Mouse (Mus musculus): ENCODE measurements around the gene Slc25a26. TPM values are rescaled to one million over a fixed set of nuclear protein-coding genes. Genes with fewer than 3 reads are reported as not detected.
"Not testable (repeated sequence)": the region's sequence is repeated elsewhere in the genome, so short reads cannot be mapped to it uniquely, and the experiment has no call there.

Gene Slc25a26
- polyA plus RNA-seq, 1 experiment = 11.3 TPM

- no peak for TF ChIP-seq POLR2A (IDR thresholded peaks at IDR 0.05; ENCODE audit: borderline replicate concordance, low read depth, low read length)
- TF ChIP-seq CTCF (IDR thresholded peaks at IDR 0.05; ENCODE audit: low read depth, low read length) = no peak
- H3K4me1 ChIP-seq (ENCODE audit: control insufficient read depth, insufficient read depth, low read length) = no peaks in the 10 kb centered on the region
- no peak overlapping the region for H3K27ac ChIP-seq (ENCODE audit: insufficient read depth, low read depth, low read length)
- H3K4me3 ChIP-seq (ENCODE audit: insufficient read depth, low read length) = no peak overlapping the region
Measured at GRCm38 (mm10) chr6:94547239-94547638, 47.1 kb downstream of the Slc25a26 start.

- Histone ChIP-seq H3K4me1 (ENCODE audit: control insufficient read depth, insufficient read depth, low read length) (no peaks in the 10 kb centered on the region), H3K4me3 (ENCODE audit: insufficient read depth, low read length) (no peak overlapping the region), H3K27ac (ENCODE audit: insufficient read depth, low read depth, low read length) (no peak overlapping the region)
- TF ChIP-seq CTCF (IDR thresholded peaks at IDR 0.05; ENCODE audit: low read depth, low read length) (no peak), POLR2A (IDR thresholded peaks at IDR 0.05; ENCODE audit: borderline replicate concordance, low read depth, low read length) (no peak)
Measured at GRCm38 (mm10) chr6:94550298-94550697, 50.2 kb downstream of the Slc25a26 start.

GRCm38 (mm10) chr6:94550851-94551250 lies 50.7 kb downstream of the Slc25a26 start:
- Histone ChIP-seq H3K27ac (ENCODE audit: insufficient read depth, low read depth, low read length) (no peak overlapping the region), H3K4me1 (ENCODE audit: control insufficient read depth, insufficient read depth, low read length) (no peaks in the 10 kb centered on the region), H3K4me3 (ENCODE audit: insufficient read depth, low read length) (no peak overlapping the region)
- TF ChIP-seq POLR2A (IDR thresholded peaks at IDR 0.05; ENCODE audit: borderline replicate concordance, low read depth, low read length) = no peak
- no peak for TF ChIP-seq CTCF (IDR thresholded peaks at IDR 0.05; ENCODE audit: low read depth, low read length)

GRCm38 (mm10) chr6:94553085-94553484 lies 53.0 kb downstream of the Slc25a26 start:
- no peak for TF ChIP-seq CTCF (IDR thresholded peaks at IDR 0.05; ENCODE audit: low read depth, low read length)
- TF ChIP-seq POLR2A (IDR thresholded peaks at IDR 0.05; ENCODE audit: borderline replicate concordance, low read depth, low read length) = no peak
- no peak overlapping the region for H3K27ac ChIP-seq (ENCODE audit: insufficient read depth, low read depth, low read length)
- H3K4me3 ChIP-seq (ENCODE audit: insufficient read depth, low read length) = no peak overlapping the region
- no peaks in the 10 kb centered on the region for H3K4me1 ChIP-seq (ENCODE audit: control insufficient read depth, insufficient read depth, low read length)

GRCm38 (mm10) chr6:94558603-94559002 lies 58.5 kb downstream of the Slc25a26 start:
- H3K27ac ChIP-seq (ENCODE audit: insufficient read depth, low read depth, low read length); H3K4me1 ChIP-seq (ENCODE audit: control insufficient read depth, insufficient read depth, low read length); H3K4me3 ChIP-seq (ENCODE audit: insufficient read depth, low read length): not testable (repeated sequence)

- H3K4me3 ChIP-seq (ENCODE audit: insufficient read depth, low read length) = no peak overlapping the region
- no peak overlapping the region for H3K27ac ChIP-seq (ENCODE audit: insufficient read depth, low read depth, low read length)
- TF ChIP-seq POLR2A (IDR thresholded peaks at IDR 0.05; ENCODE audit: borderline replicate concordance, low read depth, low read length) (no peak), CTCF (IDR thresholded peaks at IDR 0.05; ENCODE audit: low read depth, low read length) (no peak)
- H3K4me1 ChIP-seq (ENCODE audit: control insufficient read depth, insufficient read depth, low read length) = 0 out of 2 replicates have a peak, but pooled peaks cover 4% of the 10 kb centered on the region
Measured at GRCm38 (mm10) chr6:94560896-94561295, 60.8 kb downstream of the Slc25a26 start.

GRCm38 (mm10) chr6:94561346-94561745 lies 61.2 kb downstream of the Slc25a26 start:
- H3K4me1 ChIP-seq (ENCODE audit: control insufficient read depth, insufficient read depth, low read length) = 0 out of 2 replicates have a peak, but pooled peaks cover 4% of the 10 kb centered on the region
- H3K4me3 ChIP-seq (ENCODE audit: insufficient read depth, low read length) = no peak overlapping the region
- H3K27ac ChIP-seq (ENCODE audit: insufficient read depth, low read depth, low read length) = no peak overlapping the region
- no peak for TF ChIP-seq CTCF (IDR thresholded peaks at IDR 0.05; ENCODE audit: low read depth, low read length)
- no peak for TF ChIP-seq POLR2A (IDR thresholded peaks at IDR 0.05; ENCODE audit: borderline replicate concordance, low read depth, low read length)

- H3K4me3 ChIP-seq (ENCODE audit: insufficient read depth, low read length) = no peak overlapping the region
- H3K4me1 ChIP-seq (ENCODE audit: control insufficient read depth, insufficient read depth, low read length) = 0 out of 2 replicates have a peak, but pooled peaks cover 4% of the 10 kb centered on the region
- TF ChIP-seq POLR2A (IDR thresholded peaks at IDR 0.05; ENCODE audit: borderline replicate concordance, low read depth, low read length) = no peak
- peak; percentile 31; the same call in 1 of the 2 replicates for TF ChIP-seq CTCF (IDR thresholded peaks at IDR 0.05; ENCODE audit: low read depth, low read length)
- no peak overlapping the region for H3K27ac ChIP-seq (ENCODE audit: insufficient read depth, low read depth, low read length)
Measured at GRCm38 (mm10) chr6:94563203-94563940, 63.2 kb downstream of the Slc25a26 start.

GRCm38 (mm10) chr6:94565766-94566165 lies 65.6 kb downstream of the Slc25a26 start:
- H3K4me3 ChIP-seq (ENCODE audit: insufficient read depth, low read length) = no peak overlapping the region
- TF ChIP-seq CTCF (IDR thresholded peaks at IDR 0.05; ENCODE audit: low read depth, low read length) (no peak), POLR2A (IDR thresholded peaks at IDR 0.05; ENCODE audit: borderline replicate concordance, low read depth, low read length) (no peak)
- H3K4me1 ChIP-seq (ENCODE audit: control insufficient read depth, insufficient read depth, low read length) = 0 out of 2 replicates have a peak, but pooled peaks cover 4% of the 10 kb centered on the region
- no peak overlapping the region for H3K27ac ChIP-seq (ENCODE audit: insufficient read depth, low read depth, low read length)

- Histone ChIP-seq H3K4me3 (ENCODE audit: insufficient read depth, low read length) (no peak overlapping the region), H3K4me1 (ENCODE audit: control insufficient read depth, insufficient read depth, low read length) (no peaks in the 10 kb centered on the region), H3K27ac (ENCODE audit: insufficient read depth, low read depth, low read length) (no peak overlapping the region)
- TF ChIP-seq CTCF (IDR thresholded peaks at IDR 0.05; ENCODE audit: low read depth, low read length) = no peak
- no peak for TF ChIP-seq POLR2A (IDR thresholded peaks at IDR 0.05; ENCODE audit: borderline replicate concordance, low read depth, low read length)
Measured at GRCm38 (mm10) chr6:94568040-94568439, 67.9 kb downstream of the Slc25a26 start.
